Mouse (Mus musculus): ENCODE results near the gene Adad1. TPM values are rescaled to one million over a fixed set of nuclear protein-coding genes. Genes with fewer than 3 reads are reported as not detected.

Gene Adad1
- polyA plus RNA-seq, 1 experiment from 2014 or later: 0.48 TPM

DNA sequence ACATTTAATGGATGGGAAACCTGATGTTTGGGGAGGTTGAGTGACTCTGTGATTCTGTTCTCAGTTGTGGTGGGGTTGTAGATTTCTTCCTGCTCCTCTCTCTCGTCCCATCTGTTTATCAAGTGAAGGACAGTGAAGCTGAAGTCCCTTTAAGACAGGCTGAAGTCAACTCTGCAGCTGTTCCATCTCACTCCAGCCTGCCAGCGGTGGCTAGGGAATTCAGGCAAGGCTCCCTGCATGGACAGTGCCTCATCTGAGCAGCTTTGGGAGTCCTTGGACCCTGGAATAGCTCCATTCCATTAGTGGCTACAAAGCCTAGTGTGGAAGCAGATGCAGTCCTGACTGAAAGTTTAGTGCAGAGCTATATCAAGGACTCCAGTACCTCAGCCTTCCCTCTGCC, 65.7 kb downstream of the Adad1 start:
- H3K4me1 ChIP-seq (replicated peaks; ENCODE audit: control insufficient read depth, insufficient read depth, low read length): no peaks in the 10 kb centered on the region
- ATAC-seq (ENCODE audit: low FRiP score): no peak
- H3K4me3 ChIP-seq (replicated peaks; ENCODE audit: low read length): no peak overlapping the region
- no peak for DNase-seq (ENCODE audit: low spot score)
- H3K4me2 ChIP-seq (replicated peaks): no peak overlapping the region
- 69% methylated on average over 2 of the region's 2 CpGs for WGBS
- H3K36me3 ChIP-seq (replicated peaks; ENCODE audit: control insufficient read depth, insufficient read depth): no peaks in the 10 kb centered on the region
- H3K27me3 ChIP-seq (ENCODE audit: control insufficient read depth, insufficient read depth, low read length): no peaks in the 10 kb centered on the region
- no peak overlapping the region for H3K9ac ChIP-seq
- H3K9me3 ChIP-seq (ENCODE audit: control insufficient read depth, low read length): no peaks in the 10 kb centered on the region
- no peak overlapping the region for H3K27ac ChIP-seq

- H3K4me3 ChIP-seq (replicated peaks; ENCODE audit: low read length): no peak overlapping the region
- H3K36me3 ChIP-seq (replicated peaks; ENCODE audit: control insufficient read depth, insufficient read depth): no peaks in the 10 kb centered on the region
- no peaks in the 10 kb centered on the region for H3K27me3 ChIP-seq (ENCODE audit: control insufficient read depth, insufficient read depth, low read length)
- no peak overlapping the region for H3K9ac ChIP-seq
- 76% methylated on average over 4 of the region's 4 CpGs for WGBS
- no peak overlapping the region for H3K4me2 ChIP-seq (replicated peaks)
- no peak for ATAC-seq (ENCODE audit: low FRiP score)
- no peak for DNase-seq (ENCODE audit: low spot score)
- no peak overlapping the region for H3K27ac ChIP-seq
- no peaks in the 10 kb centered on the region for H3K4me1 ChIP-seq (replicated peaks; ENCODE audit: control insufficient read depth, insufficient read depth, low read length)
- H3K9me3 ChIP-seq (ENCODE audit: control insufficient read depth, low read length): no peaks in the 10 kb centered on the region
Measured at GRCm38 (mm10) chr3:37137231-37137630, 73.9 kb downstream of the Adad1 start.

DNA sequence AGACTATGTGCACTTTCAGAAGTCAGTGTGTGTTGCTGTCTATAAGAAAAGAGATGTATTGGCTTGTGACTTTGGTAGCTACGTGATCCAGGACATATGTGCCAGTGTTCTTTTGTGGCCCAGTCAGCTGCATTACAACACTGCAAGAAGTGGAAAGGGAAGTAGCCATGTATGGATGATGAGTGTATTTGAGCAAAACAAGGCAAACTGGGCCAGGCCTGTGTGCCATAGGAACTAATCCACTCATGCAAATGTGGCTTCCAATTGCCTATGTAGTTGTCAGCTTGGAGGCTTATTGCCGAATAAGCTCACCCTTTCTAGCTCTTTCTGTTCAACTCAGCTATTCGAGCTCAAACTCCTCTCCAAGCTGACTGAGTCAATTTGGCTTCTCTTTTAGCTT, 75.9 kb downstream of the Adad1 start:
- Histone ChIP-seq H3K36me3 (replicated peaks; ENCODE audit: control insufficient read depth, insufficient read depth) (no peaks in the 10 kb centered on the region), H3K9ac (no peak overlapping the region), H3K27ac (no peak overlapping the region), H3K4me1 (replicated peaks; ENCODE audit: control insufficient read depth, insufficient read depth, low read length) (no peaks in the 10 kb centered on the region), H3K4me3 (replicated peaks; ENCODE audit: low read length) (no peak overlapping the region), H3K4me2 (replicated peaks) (no peak overlapping the region), H3K9me3 (ENCODE audit: control insufficient read depth, low read length) (no peaks in the 10 kb centered on the region), H3K27me3 (ENCODE audit: control insufficient read depth, insufficient read depth, low read length) (no peaks in the 10 kb centered on the region)
- no peak for DNase-seq (ENCODE audit: low spot score)
- ATAC-seq (ENCODE audit: low FRiP score): no peak
- WGBS: 87% methylated on average over 3 of the region's 3 CpGs

DNA sequence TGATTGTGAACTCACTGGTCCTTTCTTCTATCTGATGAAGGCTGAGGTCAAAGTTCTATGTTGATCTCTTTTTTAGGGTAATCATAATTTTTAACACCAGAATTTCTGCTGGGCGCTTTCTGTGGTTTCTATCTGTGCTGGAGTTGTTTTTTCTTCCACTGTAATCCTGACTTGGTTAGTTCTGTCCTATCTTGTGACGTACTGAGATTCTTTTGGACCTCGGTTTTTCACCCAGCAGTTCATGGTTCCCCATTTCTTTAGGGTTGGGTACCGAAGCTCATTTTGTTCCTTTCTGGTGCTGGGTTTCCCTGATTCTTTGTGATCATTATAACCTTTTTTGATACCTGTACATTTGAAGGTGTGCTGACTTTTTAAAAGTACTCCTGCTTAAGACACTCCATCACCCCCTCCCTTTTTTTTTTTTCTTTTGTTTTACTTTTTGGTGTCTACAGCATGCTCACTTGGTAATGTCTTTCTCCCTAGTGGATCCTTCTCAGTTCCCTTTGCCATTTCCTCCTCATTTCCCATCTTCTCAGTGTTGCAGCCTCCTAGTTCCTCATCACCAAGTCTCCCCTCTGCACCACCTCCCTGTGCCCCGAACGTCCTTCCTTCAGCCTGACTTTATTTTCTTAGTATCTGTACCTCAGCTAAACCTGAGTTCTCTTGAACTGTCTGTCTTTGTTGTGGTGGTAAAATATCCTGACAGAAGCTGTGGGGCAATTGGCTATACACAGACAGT, 77.0 kb downstream of the Adad1 start:
- H3K27me3 ChIP-seq (ENCODE audit: control insufficient read depth, insufficient read depth, low read length): no peaks in the 10 kb centered on the region
- WGBS: 92% methylated on average over 6 of the region's 6 CpGs
- ATAC-seq (ENCODE audit: low FRiP score) (no peak), DNase-seq (ENCODE audit: low spot score) (no peak)
- no peak overlapping the region for H3K4me3 ChIP-seq (replicated peaks; ENCODE audit: low read length)
- no peak overlapping the region for H3K9ac ChIP-seq
- H3K36me3 ChIP-seq (replicated peaks; ENCODE audit: control insufficient read depth, insufficient read depth): no peaks in the 10 kb centered on the region
- H3K4me2 ChIP-seq (replicated peaks): no peak overlapping the region
- no peak overlapping the region for H3K27ac ChIP-seq
- no peaks in the 10 kb centered on the region for H3K9me3 ChIP-seq (ENCODE audit: control insufficient read depth, low read length)
- no peaks in the 10 kb centered on the region for H3K4me1 ChIP-seq (replicated peaks; ENCODE audit: control insufficient read depth, insufficient read depth, low read length)

GRCm38 (mm10) chr3:37141827-37142226, 78.5 kb downstream of the Adad1 start:
- Histone ChIP-seq H3K4me3 (replicated peaks; ENCODE audit: low read length) (no peak overlapping the region), H3K4me1 (replicated peaks; ENCODE audit: control insufficient read depth, insufficient read depth, low read length) (no peaks in the 10 kb centered on the region), H3K9me3 (ENCODE audit: control insufficient read depth, low read length) (no peaks in the 10 kb centered on the region), H3K9ac (no peak overlapping the region), H3K27ac (no peak overlapping the region), H3K4me2 (replicated peaks) (no peak overlapping the region), H3K36me3 (replicated peaks; ENCODE audit: control insufficient read depth, insufficient read depth) (no peaks in the 10 kb centered on the region), H3K27me3 (ENCODE audit: control insufficient read depth, insufficient read depth, low read length) (no peaks in the 10 kb centered on the region)
- 80% methylated on average over 2 of the region's 2 CpGs for WGBS
- ATAC-seq (ENCODE audit: low FRiP score): no peak
- DNase-seq (ENCODE audit: low spot score): no peak

- Histone ChIP-seq H3K27me3 (ENCODE audit: control insufficient read depth, insufficient read depth, low read length) (no peaks in the 10 kb centered on the region), H3K9ac (no peak overlapping the region), H3K36me3 (replicated peaks; ENCODE audit: control insufficient read depth, insufficient read depth) (no peaks in the 10 kb centered on the region), H3K4me3 (replicated peaks; ENCODE audit: low read length) (no peak overlapping the region), H3K4me1 (replicated peaks; ENCODE audit: control insufficient read depth, insufficient read depth, low read length) (no peaks in the 10 kb centered on the region), H3K4me2 (replicated peaks) (no peak overlapping the region), H3K9me3 (ENCODE audit: control insufficient read depth, low read length) (no peaks in the 10 kb centered on the region), H3K27ac (no peak overlapping the region)
- no peak for DNase-seq (ENCODE audit: low spot score)
- 64% methylated on average over 1 of the region's 1 CpGs for WGBS
- no peak for ATAC-seq (ENCODE audit: low FRiP score)
Measured at GRCm38 (mm10) chr3:37144979-37145378, 81.7 kb downstream of the Adad1 start.

DNA sequence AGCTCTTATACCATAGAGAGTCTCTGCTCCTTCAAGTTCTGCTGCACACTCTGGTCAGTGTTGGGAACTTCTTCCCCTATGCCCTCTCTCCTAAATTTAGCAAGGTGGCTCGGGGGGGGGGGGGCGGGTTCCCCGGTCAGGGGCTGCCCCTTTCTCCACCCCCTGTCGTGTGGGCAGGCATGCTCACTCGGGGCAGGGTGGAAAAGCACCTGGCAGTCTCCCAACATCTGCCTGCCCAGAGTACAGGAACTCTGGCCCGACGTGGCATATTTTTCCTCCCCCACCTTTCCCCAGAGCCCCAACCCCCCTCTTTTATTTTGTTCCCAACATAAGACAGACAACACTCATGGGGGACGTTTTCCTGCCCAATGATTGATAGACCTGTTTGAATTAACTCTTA, 83.1 kb downstream of the Adad1 start:
- WGBS: 48% methylated on average over 8 of the region's 8 CpGs
- ATAC-seq (ENCODE audit: low FRiP score): no peak

GRCm38 (mm10) chr3:37146810-37147209, 83.5 kb downstream of the Adad1 start:
- H3K36me3 ChIP-seq (replicated peaks; ENCODE audit: control insufficient read depth, insufficient read depth): no peaks in the 10 kb centered on the region
- no peak overlapping the region for H3K27ac ChIP-seq
- H3K27me3 ChIP-seq (ENCODE audit: control insufficient read depth, insufficient read depth, low read length): no peaks in the 10 kb centered on the region
- no peak overlapping the region for H3K4me2 ChIP-seq (replicated peaks)
- no peak overlapping the region for H3K9ac ChIP-seq
- no peak overlapping the region for H3K4me3 ChIP-seq (replicated peaks; ENCODE audit: low read length)
- WGBS: 81% methylated on average over 7 of the region's 7 CpGs
- ATAC-seq (ENCODE audit: low FRiP score) (no peak), DNase-seq (ENCODE audit: low spot score) (no peak)
- H3K4me1 ChIP-seq (replicated peaks; ENCODE audit: control insufficient read depth, insufficient read depth, low read length): no peaks in the 10 kb centered on the region
- no peaks in the 10 kb centered on the region for H3K9me3 ChIP-seq (ENCODE audit: control insufficient read depth, low read length)

More for the DNA sequence above, 83.1 kb downstream of the Adad1 start:
- Histone ChIP-seq H3K36me3 (replicated peaks; ENCODE audit: control insufficient read depth, insufficient read depth) (no peaks in the 10 kb centered on the region), H3K4me2 (replicated peaks) (no peak overlapping the region), H3K27me3 (ENCODE audit: control insufficient read depth, insufficient read depth, low read length) (no peaks in the 10 kb centered on the region), H3K9me3 (ENCODE audit: control insufficient read depth, low read length) (no peaks in the 10 kb centered on the region), H3K4me3 (replicated peaks; ENCODE audit: low read length) (no peak overlapping the region), H3K9ac (no peak overlapping the region), H3K27ac (no peak overlapping the region), H3K4me1 (replicated peaks; ENCODE audit: control insufficient read depth, insufficient read depth, low read length) (no peaks in the 10 kb centered on the region)
- DNase-seq (ENCODE audit: low spot score): no peak

DNA sequence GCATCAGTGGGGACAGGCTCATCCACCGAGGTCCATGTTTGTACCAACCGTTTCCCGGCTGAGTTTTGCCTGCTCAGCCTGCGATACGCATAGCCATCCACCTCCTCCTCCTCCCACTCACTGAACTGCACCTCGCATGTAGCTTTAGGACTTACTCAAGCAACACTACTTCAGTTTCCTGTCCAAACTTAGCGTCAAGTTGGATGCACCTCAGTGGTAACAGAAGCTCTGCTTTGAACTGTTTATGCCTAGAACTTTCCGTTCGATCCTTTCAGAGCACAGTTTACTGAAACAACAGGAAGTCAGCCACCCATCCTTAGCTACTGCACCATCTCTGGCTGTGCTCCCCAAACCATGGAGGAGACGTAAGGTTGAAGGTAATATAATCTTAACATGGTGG, 88.9 kb downstream of the Adad1 start:
- no peak overlapping the region for H3K4me2 ChIP-seq (replicated peaks)
- no peaks in the 10 kb centered on the region for H3K27me3 ChIP-seq (ENCODE audit: control insufficient read depth, insufficient read depth, low read length)
- H3K36me3 ChIP-seq (replicated peaks; ENCODE audit: control insufficient read depth, insufficient read depth): no peaks in the 10 kb centered on the region
- DNase-seq (ENCODE audit: low spot score) (no peak), ATAC-seq (ENCODE audit: low FRiP score) (no peak)
- H3K4me1 ChIP-seq (replicated peaks; ENCODE audit: control insufficient read depth, insufficient read depth, low read length): no peaks in the 10 kb centered on the region
- H3K27ac ChIP-seq: no peak overlapping the region
- H3K9ac ChIP-seq: no peak overlapping the region
- no peak overlapping the region for H3K4me3 ChIP-seq (replicated peaks; ENCODE audit: low read length)
- 90% methylated on average over 10 of the region's 10 CpGs for WGBS
- no peaks in the 10 kb centered on the region for H3K9me3 ChIP-seq (ENCODE audit: control insufficient read depth, low read length)

GRCm38 (mm10) chr3:37153004-37153403, 89.7 kb downstream of the Adad1 start:
- WGBS: 91% methylated on average over 7 of the region's 7 CpGs
- Histone ChIP-seq H3K4me3 (replicated peaks; ENCODE audit: low read length) (no peak overlapping the region), H3K4me1 (replicated peaks; ENCODE audit: control insufficient read depth, insufficient read depth, low read length) (no peaks in the 10 kb centered on the region), H3K27ac (no peak overlapping the region), H3K9ac (no peak overlapping the region), H3K9me3 (ENCODE audit: control insufficient read depth, low read length) (no peaks in the 10 kb centered on the region), H3K27me3 (ENCODE audit: control insufficient read depth, insufficient read depth, low read length) (no peaks in the 10 kb centered on the region), H3K4me2 (replicated peaks) (no peak overlapping the region), H3K36me3 (replicated peaks; ENCODE audit: control insufficient read depth, insufficient read depth) (no peaks in the 10 kb centered on the region)
- ATAC-seq (ENCODE audit: low FRiP score): no peak
- no peak for DNase-seq (ENCODE audit: low spot score)
